Mouse (Mus musculus): Measurements from ENCODE around the gene Fcnb.

DNA sequence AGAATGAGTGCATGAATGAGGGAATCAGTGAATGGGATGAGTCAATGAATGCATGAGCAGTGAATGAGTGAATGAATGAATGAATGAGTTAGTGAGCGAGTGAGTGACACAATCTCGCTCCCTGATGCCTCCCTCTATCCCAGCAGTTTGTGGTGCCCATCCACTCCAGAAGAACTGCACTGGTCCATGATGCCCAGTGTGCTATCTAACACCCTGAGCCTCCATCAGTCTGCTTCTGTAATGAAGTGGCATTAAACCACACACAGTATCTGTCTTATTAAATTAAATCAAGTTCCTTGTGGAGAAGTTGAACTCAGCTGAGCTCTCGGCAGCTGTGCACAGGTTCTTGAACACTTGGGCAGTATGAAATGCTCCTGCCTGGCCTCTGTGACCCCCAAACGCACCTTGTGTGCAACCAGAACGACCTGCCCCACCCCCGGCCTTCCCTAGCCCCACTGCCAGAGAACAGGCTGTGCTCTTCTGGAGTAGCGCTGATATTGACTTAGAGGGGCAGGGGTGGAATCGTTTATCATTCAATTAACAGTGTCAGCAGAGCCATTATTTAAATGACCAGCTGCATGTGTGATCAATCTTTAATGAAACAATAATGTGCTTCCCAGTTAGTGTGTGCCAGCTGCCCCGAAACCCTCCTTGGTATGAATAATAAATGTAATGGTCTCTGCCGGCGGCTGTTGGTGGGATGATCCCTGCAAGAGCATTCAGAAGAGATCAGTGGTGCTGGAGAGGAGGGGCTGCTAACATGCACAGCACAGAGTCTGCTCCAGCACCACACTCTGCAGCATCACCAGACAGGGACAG is 33.0 kb upstream of the Fcnb start:
- TF ChIP-seq GATA1 (IDR thresholded peaks at IDR 0.05; ENCODE audit: borderline replicate concordance, low read length) (no peak), FLI1 (IDR thresholded peaks at IDR 0.05; ENCODE audit: low read length) (no peak)

Data from megakaryocyte, embryonic 14.5 days (primary cell).